Mouse (Mus musculus): ENCODE data around the gene Cd248. TPM values are rescaled to one million over a fixed set of nuclear protein-coding genes. Genes with fewer than 3 reads are reported as not detected.

Gene Cd248
- polyA plus RNA-seq, 1 experiment: 3.2 TPM

DNA sequence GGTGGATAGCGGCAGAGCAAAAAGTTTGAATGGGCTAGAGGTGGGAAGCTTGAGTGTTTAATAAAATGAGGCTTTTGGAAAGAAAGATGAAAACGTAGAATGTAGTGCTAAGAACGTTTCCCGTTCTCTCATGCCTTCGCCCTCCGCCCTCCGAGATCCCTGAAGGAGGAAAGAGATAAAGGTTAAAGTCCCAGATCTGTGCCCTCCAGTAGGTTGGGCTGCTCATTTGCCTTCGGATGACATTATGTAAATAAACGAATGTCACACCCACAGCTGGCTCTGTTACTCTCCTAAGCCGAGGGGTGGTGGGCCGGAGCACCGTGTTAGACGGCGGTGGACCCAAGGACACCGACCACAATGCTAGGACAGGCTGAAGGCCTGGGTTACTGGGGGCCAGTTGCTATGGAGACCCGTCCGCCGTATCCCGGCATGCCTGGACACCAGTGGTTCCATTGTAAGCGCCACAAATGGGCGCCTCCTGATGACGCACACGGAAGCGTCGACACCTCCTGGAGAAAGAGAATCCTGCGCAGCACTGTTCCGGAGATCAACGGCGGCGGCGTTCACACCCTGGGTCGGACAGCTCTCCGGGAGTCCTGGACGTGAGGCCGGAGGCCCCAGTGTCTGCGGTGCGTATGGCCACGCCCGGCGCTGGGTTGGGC lies 26.9 kb upstream of the Cd248 start, which contains the start of gene Brms1:
Brms1 (plus strand) TSS at position 493 of the 662 bp plus-strand sequence.
- no peaks in the 10 kb centered on the region for H3K27me3 ChIP-seq (ENCODE audit: control insufficient read depth, insufficient read depth, insufficient read length)
- peak; percentile 54 for TF ChIP-seq MAX (IDR thresholded peaks at IDR 0.05)
- no peak for TF ChIP-seq MYOD1 (IDR thresholded peaks at IDR 0.05; ENCODE audit: control insufficient read depth, insufficient read length, low read depth)
- no peak for TF ChIP-seq MYOG (IDR thresholded peaks at IDR 0.05; ENCODE audit: control insufficient read depth, extremely low read depth, insufficient read length)
- peaks cover 65% of the 10 kb centered on the region for H3K79me2 ChIP-seq (ENCODE audit: control insufficient read depth, insufficient read depth)
- H3ac ChIP-seq (ENCODE audit: control insufficient read depth, insufficient read length, low read depth): peak within 1 kb of the TSS; percentile 92
- peak within 1 kb of the TSS; percentile 72 for H3K4me3 ChIP-seq (ENCODE audit: insufficient read depth, poor library complexity, severe bottlenecking)
- peaks cover 30% of the 10 kb centered on the region for H3K79me3 ChIP-seq (ENCODE audit: low read depth)
- peaks cover 15% of the 10 kb centered on the region for H3K36me3 ChIP-seq (ENCODE audit: control insufficient read depth, insufficient read depth)

DNA sequence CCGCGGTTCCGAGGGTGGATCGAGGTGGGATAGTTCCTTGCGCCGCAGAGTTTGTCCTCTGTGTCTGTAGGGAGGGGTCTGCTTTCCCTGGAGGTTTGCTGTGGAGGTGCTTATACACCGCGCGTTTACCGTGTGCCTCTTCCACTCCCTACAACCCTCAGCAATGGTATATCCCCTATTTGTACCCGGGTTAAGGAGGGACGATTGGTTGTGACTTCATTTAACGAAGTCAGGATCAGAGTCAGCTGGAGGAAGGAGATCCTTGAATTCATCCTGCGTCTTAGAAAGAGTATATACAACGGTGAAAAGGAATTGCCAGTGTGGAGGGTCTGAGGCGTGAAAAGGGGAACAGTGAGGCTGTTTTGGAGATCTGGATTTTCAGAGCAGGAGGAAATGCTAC lies 26.3 kb upstream of the Cd248 start:
- no peak for TF ChIP-seq MYOD1 (IDR thresholded peaks at IDR 0.05; ENCODE audit: control insufficient read depth, insufficient read length, low read depth)
- no peak for TF ChIP-seq MAX (IDR thresholded peaks at IDR 0.05)
- no peak for TF ChIP-seq USF1 (IDR thresholded peaks at IDR 0.05; ENCODE audit: low read depth)
- no peak for TF ChIP-seq CTCF (IDR thresholded peaks at IDR 0.05; ENCODE audit: control insufficient read depth, insufficient read depth, insufficient read length)
- no peak for TF ChIP-seq MYOG (IDR thresholded peaks at IDR 0.05; ENCODE audit: control insufficient read depth, extremely low read depth, insufficient read length)
- TF ChIP-seq FOSL1 (IDR thresholded peaks at IDR 0.05; ENCODE audit: insufficient read depth, low read length, poor library complexity, severe bottlenecking): no peak
- no peak for TF ChIP-seq CEBPB (IDR thresholded peaks at IDR 0.05; ENCODE audit: low read depth)
- peak overlapping the region; percentile 92 for H3ac ChIP-seq (ENCODE audit: control insufficient read depth, insufficient read length, low read depth)

DNA sequence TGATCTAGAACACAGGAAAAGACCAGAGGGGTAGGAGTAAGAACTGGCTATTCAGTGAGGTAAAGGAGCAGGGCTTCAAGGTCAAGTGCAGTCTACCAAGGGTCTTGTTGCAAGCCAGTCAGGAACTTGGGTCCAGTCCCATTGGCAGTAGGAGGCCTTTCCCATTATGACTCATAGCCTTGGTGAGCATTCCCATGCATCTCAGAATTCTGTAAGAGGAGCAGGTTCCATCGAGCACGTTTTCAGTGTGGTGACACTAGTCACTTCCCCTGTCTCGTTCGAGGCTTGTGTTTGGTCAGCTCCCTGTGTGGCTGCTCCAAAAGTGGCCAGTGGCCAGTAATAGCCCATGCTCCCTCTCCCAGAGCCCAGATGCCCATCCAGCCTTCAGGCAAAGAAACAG lies 22.3 kb upstream of the Cd248 start:
- TF ChIP-seq MYOG (IDR thresholded peaks at IDR 0.05; ENCODE audit: control insufficient read depth, extremely low read depth, insufficient read length) (no peak), MAX (IDR thresholded peaks at IDR 0.05) (peak; percentile 56)
- Histone ChIP-seq H3ac (ENCODE audit: control insufficient read depth, insufficient read length, low read depth) (no peak overlapping the region), H3K79me2 (ENCODE audit: control insufficient read depth, insufficient read depth) (peaks cover 52% of the 10 kb centered on the region), H3K79me3 (ENCODE audit: low read depth) (peaks cover 25% of the 10 kb centered on the region), H3K36me3 (ENCODE audit: control insufficient read depth, insufficient read depth) (peaks cover 42% of the 10 kb centered on the region), H3K4me3 (ENCODE audit: insufficient read depth, poor library complexity, severe bottlenecking) (no peak overlapping the region), H3K27me3 (ENCODE audit: control insufficient read depth, insufficient read depth, insufficient read length) (no peaks in the 10 kb centered on the region)

More for the DNA sequence above, 26.3 kb upstream of the Cd248 start:
- Histone ChIP-seq H3K27me3 (ENCODE audit: control insufficient read depth, insufficient read depth, insufficient read length) (no peaks in the 10 kb centered on the region), H3K79me2 (ENCODE audit: control insufficient read depth, insufficient read depth) (peaks cover 69% of the 10 kb centered on the region), H3K79me3 (ENCODE audit: low read depth) (peaks cover 30% of the 10 kb centered on the region), H3K4me3 (ENCODE audit: insufficient read depth, poor library complexity, severe bottlenecking) (peak overlapping the region; percentile 72), H3K36me3 (ENCODE audit: control insufficient read depth, insufficient read depth) (peaks cover 21% of the 10 kb centered on the region)

DNA sequence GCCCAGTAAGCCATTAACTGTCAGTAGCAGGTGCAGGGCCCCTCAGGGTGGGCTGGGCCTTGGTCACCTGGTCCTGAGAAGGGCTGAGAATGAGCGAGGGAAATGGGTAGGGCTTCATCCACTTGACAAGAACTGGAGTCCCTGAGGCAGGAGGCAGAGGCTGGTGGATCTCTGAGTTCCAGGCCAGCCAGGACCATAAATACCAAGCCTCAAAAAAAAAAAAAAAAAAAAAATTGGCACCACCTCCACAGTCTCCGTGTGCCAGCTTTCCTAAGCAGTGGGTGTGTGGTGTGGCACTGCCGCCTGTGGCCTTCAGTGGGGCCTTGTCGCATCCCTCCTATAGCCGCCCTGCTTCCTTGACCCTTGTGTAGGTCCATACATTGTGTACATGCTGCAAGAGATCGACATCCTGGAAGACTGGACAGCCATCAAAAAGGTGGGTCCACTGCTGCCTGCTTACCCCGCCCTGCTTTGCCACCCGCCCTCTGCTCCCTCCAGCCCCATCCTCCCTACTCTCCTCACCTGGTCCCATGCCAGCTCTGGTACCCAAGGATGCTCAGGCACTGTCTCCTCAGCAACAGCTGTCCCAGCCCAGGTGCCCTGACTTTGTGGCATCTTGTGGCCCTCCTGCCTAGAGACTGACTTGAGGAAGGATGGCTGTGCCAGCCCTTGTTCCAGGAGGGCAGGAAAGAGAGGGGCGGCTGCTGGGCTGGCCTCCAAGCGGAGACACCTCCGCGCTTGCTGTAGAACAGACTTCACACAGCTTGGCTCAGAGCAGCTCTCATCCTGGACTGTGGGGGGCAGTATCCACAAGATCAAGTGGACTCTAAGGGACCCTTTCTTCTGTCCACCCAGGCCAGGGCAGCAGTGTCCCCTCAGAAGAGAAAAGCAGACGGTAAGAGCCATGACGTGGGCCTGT lies 19.5 kb upstream of the Cd248 start:
- Histone ChIP-seq H3K79me2 (ENCODE audit: control insufficient read depth, insufficient read depth) (peaks cover 55% of the 10 kb centered on the region), H3K27me3 (ENCODE audit: control insufficient read depth, insufficient read depth, insufficient read length) (no peaks in the 10 kb centered on the region), H3K36me3 (ENCODE audit: control insufficient read depth, insufficient read depth) (peaks cover 46% of the 10 kb centered on the region), H3ac (ENCODE audit: control insufficient read depth, insufficient read length, low read depth) (no peak overlapping the region), H3K4me3 (ENCODE audit: insufficient read depth, poor library complexity, severe bottlenecking) (no peak overlapping the region), H3K79me3 (ENCODE audit: low read depth) (peaks cover 34% of the 10 kb centered on the region)
- TF ChIP-seq FOSL1 (IDR thresholded peaks at IDR 0.05; ENCODE audit: insufficient read depth, low read length, poor library complexity, severe bottlenecking) (no peak), CTCF (IDR thresholded peaks at IDR 0.05; ENCODE audit: control insufficient read depth, insufficient read depth, insufficient read length) (no peak), USF1 (IDR thresholded peaks at IDR 0.05; ENCODE audit: low read depth) (no peak), CEBPB (IDR thresholded peaks at IDR 0.05; ENCODE audit: low read depth) (no peak), MYOD1 (IDR thresholded peaks at IDR 0.05; ENCODE audit: control insufficient read depth, insufficient read length, low read depth) (no peak), MYOG (IDR thresholded peaks at IDR 0.05; ENCODE audit: control insufficient read depth, extremely low read depth, insufficient read length) (no peak), MAX (IDR thresholded peaks at IDR 0.05) (no peak)

DNA sequence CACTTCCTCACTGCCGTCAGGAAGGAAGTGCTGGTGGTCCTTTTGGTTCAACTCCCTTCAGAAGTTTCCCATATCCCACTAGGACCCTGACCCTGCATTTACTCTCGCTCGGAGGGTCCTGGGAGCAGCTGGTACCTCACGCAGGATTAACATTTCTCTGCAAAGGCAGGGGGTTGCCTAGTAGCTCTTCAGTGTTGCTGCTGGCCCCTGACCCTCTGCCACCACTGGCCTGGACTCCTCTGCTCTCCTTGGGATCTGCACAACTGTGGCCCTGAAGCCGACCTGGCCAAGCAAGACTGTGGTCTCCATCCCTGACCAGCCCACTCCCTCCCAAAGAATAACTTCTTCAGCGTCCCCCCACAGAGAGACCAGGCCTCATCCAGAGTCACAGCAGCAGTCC lies 18.6 kb upstream of the Cd248 start:
- Histone ChIP-seq H3K79me3 (ENCODE audit: low read depth) (peaks cover 38% of the 10 kb centered on the region), H3K4me3 (ENCODE audit: insufficient read depth, poor library complexity, severe bottlenecking) (no peak overlapping the region)

More for the DNA sequence above, 18.6 kb upstream of the Cd248 start:
- H3K27me3 ChIP-seq (ENCODE audit: control insufficient read depth, insufficient read depth, insufficient read length): no peaks in the 10 kb centered on the region
- H3K36me3 ChIP-seq (ENCODE audit: control insufficient read depth, insufficient read depth): peaks cover 53% of the 10 kb centered on the region
- no peak for TF ChIP-seq USF1 (IDR thresholded peaks at IDR 0.05; ENCODE audit: low read depth)
- TF ChIP-seq MYOD1 (IDR thresholded peaks at IDR 0.05; ENCODE audit: control insufficient read depth, insufficient read length, low read depth): no peak
- TF ChIP-seq MAX (IDR thresholded peaks at IDR 0.05): no peak
- TF ChIP-seq FOSL1 (IDR thresholded peaks at IDR 0.05; ENCODE audit: insufficient read depth, low read length, poor library complexity, severe bottlenecking): no peak
- TF ChIP-seq CTCF (IDR thresholded peaks at IDR 0.05; ENCODE audit: control insufficient read depth, insufficient read depth, insufficient read length): no peak
- no peak for TF ChIP-seq CEBPB (IDR thresholded peaks at IDR 0.05; ENCODE audit: low read depth)
- no peak for TF ChIP-seq MYOG (IDR thresholded peaks at IDR 0.05; ENCODE audit: control insufficient read depth, extremely low read depth, insufficient read length)
- peak overlapping the region; percentile 7 for H3ac ChIP-seq (ENCODE audit: control insufficient read depth, insufficient read length, low read depth)
- peaks cover 55% of the 10 kb centered on the region for H3K79me2 ChIP-seq (ENCODE audit: control insufficient read depth, insufficient read depth)

All from C2C12 (cell line).